Mouse (Mus musculus) cerebellum, adult (tissue): ENCODE results near the gene Olfr470.
"Not testable (repeated sequence)": the region's sequence is repeated elsewhere in the genome, so short reads cannot be mapped to it uniquely, and the experiment has no call there.

ENCODE experiments used
- ATAC-seq: cut with Nextera tagmentation; 2 replicates; pipeline ENCODE4 v1.9.2; 2017; ENCODE audit warnings: mild to moderate bottlenecking, moderate library complexity, mixed read lengths; ENCODE audit not compliant: insufficient number of reproducible peaks, low FRiP score, low TSS enrichment

The Olfr470 gene

DNA sequence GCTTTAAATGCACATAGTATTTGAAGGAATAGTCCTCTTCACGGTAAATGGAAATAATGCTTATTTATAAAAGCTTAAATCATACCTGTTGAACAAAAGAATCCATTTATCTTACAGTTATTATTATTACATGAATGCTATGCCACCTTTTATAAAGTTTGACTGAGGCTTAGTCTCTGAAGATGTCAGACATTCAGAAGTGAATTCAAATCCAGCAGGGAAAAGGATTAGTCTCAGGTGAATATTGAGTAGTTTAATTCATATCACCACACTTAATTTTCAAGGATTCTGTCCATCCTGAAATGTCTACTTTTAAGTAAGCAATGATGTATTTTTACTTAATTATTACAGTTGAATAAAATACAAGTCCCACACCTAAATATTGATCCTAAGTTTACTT lies at the start of gene Olfr470:
Gene Olfr470 (minus strand): TSS at position 101 of the 400 bp plus-strand sequence.
- ATAC-seq, result not testable (repeated sequence)

DNA sequence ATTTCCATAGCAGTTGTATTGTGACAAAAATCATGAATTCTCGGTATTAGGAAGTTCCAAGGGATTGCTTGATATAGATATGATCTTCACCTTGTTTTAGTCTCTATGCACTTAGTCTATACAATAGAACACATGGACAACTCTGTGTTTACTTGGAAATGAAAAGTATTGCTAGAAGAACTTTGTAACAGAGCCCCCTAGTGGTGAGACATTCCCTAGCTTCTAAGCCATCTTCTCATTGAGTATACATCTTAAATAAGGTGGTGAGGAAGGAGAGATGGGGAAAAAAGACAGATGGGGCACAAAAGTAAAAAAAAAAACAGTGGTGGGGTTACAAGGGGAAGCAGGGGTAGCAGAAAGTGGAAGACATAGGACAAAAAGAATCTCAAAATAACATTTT lies 5.6 kb downstream of the Olfr470 start:
- ATAC-seq, result no peak

DNA sequence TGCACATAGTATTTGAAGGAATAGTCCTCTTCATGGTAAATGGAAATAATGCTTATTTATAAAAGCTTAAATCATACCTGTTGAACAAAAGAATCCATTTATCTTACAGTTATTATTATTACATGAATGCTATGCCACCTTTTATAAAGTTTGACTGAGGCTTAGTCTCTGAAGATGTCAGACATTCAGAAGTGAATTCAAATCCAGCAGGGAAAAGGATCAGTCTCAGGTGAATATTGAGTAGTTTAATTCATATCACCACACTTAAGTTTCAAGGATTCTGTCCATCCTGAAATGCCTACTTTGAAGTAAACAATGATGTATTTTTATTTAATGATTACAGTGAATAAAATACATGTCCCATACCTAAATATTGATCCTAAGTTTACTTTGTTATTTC lies 21.8 kb downstream of the Olfr470 start, which contains the start of gene Olfr469:
Gene Olfr469 (minus strand): TSS at position 101 of the 400 bp plus-strand sequence.
- ATAC-seq, result not testable (repeated sequence)

DNA sequence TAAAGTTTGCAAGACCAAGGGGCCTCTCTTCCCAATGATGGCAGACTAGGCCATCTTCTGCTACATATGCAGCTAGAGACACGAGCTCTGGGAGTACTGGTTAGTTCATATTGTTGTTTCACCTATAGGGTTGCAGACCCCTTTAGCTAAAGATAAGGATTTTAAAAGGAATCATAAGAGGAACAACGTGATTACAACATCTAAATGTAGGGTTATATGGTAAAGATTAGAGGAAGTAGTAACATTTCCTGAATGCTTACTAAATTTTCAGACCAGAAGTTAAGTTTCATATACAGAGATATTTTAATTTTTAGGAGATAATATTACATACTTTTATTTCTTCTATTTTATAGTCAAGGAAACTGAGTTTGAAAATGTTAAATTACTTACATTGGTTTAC lies 23.4 kb downstream of the Olfr470 start:
- not testable (repeated sequence) for ATAC-seq

DNA sequence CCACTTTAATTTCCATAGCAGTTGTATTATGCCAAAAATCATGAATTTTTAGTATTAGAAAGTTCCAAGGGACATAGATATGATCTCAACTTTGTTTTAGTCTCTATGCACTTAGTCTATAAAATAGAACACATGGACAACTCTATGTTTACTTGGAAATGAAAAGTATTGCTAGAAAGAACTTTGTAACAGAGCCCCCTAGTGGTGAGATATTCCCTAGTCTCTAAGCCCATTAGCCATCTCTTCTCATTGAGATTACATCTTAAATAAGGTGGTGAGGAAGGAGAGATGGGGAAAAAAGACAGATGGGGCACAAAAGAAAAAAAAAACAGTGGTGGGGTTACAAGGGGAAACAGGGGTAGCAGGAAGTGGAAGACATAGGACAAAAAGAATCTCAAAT lies 27.8 kb downstream of the Olfr470 start:
- no peak for ATAC-seq

DNA sequence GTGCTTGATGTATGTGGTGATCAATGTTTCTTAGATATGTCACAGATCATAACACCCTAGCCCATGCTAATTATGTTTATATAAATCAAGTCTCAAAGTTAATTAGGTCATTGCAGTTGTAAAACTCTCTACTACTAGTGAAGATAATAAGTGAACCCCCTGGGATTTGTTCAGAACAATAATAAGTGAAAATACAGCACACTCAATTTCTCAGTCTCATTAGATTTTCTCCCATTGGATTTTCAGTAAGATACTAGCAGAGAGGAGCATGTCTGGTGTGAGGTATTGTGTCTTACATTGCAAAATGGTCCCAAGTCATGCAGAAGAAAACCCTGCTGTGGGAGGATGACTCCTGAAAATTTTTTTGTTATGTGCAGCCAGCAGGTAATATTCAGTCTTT lies 35.3 kb downstream of the Olfr470 start, which contains the start of gene Olfr467:
Gene Olfr467 (plus strand): TSS at position 301 of the 400 bp plus-strand sequence.
- ATAC-seq, result no peak

DNA sequence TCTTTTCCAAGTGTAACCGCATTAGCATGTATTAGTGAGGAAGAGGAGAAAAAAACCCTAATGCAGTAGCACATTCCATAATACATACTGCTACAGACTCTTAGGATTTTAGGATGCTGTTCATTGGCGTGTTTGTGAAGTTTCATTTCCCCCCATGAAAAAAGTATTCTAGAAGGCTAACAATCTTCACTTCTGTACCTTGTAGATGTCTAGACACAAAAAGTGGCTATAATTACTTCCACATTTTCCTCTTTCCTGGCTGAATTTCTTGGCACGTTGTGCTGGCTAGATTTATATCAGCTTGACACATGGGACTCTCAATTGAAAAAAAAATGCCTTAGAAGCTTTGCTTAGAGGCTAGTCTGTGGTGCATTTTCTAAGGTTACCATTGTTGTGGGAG lies 45.2 kb downstream of the Olfr470 start:
- ATAC-seq, result no peak

DNA sequence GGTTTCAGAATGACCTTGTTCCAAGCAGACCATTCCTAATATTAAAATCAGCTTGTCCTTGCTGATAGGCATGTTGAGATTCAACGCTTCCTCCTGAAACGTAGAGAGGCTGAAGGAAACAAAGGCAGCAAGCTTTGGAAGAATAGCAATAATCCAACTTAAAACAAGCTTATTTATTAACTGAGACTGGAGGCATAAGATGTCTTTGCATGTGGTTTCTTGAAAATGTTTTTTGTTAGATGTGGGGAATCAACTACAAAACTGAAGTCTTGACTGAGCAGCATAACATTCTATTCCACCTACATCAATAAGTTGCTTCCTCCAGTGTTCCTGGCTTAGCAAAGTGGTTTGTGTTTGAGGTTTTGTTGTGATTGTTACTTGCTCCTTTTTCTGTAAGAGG lies 46.2 kb downstream of the Olfr470 start, which contains the start of gene Ovch2:
Gene Ovch2 (minus strand): TSS at position 101 of the 400 bp plus-strand sequence.
- no peak for ATAC-seq

DNA sequence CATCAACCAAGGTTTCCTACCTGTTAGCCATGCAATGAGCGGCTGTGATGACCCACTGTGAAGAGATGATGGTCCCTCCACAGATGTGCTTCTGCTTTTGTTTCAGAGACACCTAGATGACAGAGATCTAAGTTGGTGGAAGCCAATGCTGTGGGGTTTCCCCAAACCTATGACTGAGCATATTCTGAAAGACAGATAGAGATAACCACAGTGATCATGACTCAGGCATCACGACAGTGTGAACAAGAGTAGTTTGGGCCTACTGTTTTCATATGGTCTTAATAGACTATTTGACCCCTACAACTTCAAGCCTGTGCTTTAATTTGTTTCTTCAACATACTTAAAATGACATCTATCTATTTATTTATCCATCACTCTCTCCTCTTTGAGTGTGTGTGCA lies 50.8 kb downstream of the Olfr470 start:
- ATAC-seq, result no peak
